Mouse (Mus musculus) heart, adult 10 weeks (tissue): ENCODE measurements around the gene Vmn1r9. TPM values are rescaled to one million over a fixed set of nuclear protein-coding genes. Genes with fewer than 3 reads are reported as not detected.

ENCODE experiments used
- polyA plus RNA-seq: library from polyadenylated mRNA; stranded (reverse); fragments of 350-450 nt; fragmentation: Illumina TruSeq; extraction: RNeasy Lipid Tissue Mini Kit (QIAGEN cat#74804); gene quantifications from one replicate; pipeline ENCODE4 v1.2.3, GENCODE M21; 2014; ENCODE audit warnings: low read depth, low replicate concordance

Vmn1r9 gene
- polyA plus RNA-seq, result not detected

DNA sequence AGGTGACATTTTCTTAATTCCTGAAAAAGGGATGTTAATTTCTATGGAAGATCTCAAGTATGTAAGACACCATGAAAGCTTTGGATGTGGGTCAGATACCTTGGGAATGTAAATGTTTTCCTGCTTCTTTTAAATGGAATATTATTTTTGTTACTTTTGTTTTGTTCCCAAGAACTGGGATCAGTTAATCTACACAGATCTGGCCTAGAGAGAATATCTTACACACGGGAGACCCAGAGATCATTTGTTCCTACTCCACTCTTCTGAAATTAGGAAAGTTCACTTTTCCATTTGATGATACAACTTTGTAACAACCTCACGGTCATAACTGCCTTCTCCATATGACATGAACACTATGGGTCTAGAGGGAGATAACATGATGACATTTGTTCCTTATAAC lies at the start of gene Vmn1r9:
TSS of gene Vmn1r9 (plus strand) at position 301 of the 400 bp plus-strand sequence.

DNA sequence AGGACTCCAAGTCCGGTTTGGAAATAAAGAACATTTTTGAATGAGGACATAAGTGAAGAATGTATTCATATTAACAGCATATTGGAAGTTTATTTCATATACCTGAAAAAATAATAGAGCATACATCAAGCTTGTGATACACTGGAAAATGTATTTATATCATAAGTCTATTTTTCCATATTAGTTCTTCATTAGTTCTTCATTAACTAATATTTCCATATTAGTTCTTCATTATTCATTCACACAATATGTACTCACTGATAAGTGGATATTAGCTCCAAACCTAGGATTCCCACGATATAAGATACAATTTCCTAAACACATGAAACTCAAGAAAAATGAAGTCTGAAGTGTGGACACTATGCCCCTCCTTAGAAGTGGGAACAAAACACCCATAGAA lies 41.4 kb upstream of the Vmn1r9 start, which contains the start of gene Vmn1r7:
TSS of gene Vmn1r7 (minus strand) at position 101 of the 400 bp plus-strand sequence.

GRCm38 (mm10) chr6:57031984-57032383 lies 34.6 kb upstream of the Vmn1r9 start, which contains the start of gene Vmn1r8:
Gene Vmn1r8, plus strand, starts transcription at chr6:57032284.

GRCm38 (mm10) chr6:57109154-57109553 lies 42.6 kb downstream of the Vmn1r9 start, which contains the start of gene Vmn1r10:
Gene Vmn1r10, plus strand, starts transcription at chr6:57109454.

Other genes with a start within 250 kb of the Vmn1r9 start
- gene Fkbp9, start 234.7 kb upstream of the Vmn1r9 start, polyA plus RNA-seq, result 99.7 TPM
- 79.6 TPM for gene Nt5c3, start 142.9 kb upstream of the Vmn1r9 start, polyA plus RNA-seq
- gene Vmn1r4, start 142.8 kb upstream of the Vmn1r9 start, polyA plus RNA-seq, result not detected
- gene Vmn1r5, start 96.5 kb upstream of the Vmn1r9 start, polyA plus RNA-seq, result not detected
- not detected for gene Vmn1r6, start 69.5 kb upstream of the Vmn1r9 start, polyA plus RNA-seq
- gene Vmn1r7, start 41.5 kb upstream of the Vmn1r9 start, polyA plus RNA-seq, result not detected
- gene Vmn1r8, start 34.5 kb upstream of the Vmn1r9 start, polyA plus RNA-seq, result not detected
- not detected for gene Vmn1r10, start 42.7 kb downstream of the Vmn1r9 start, polyA plus RNA-seq
- not detected for gene Vmn1r11, start 66.7 kb downstream of the Vmn1r9 start, polyA plus RNA-seq
- gene Vmn1r12, start 90.1 kb downstream of the Vmn1r9 start, polyA plus RNA-seq, result not detected
- gene Vmn1r13, start 136.5 kb downstream of the Vmn1r9 start, polyA plus RNA-seq, result not detected
- not detected for gene Vmn1r14, start 164.9 kb downstream of the Vmn1r9 start, polyA plus RNA-seq
- gene Vmn1r15, start 191.2 kb downstream of the Vmn1r9 start, polyA plus RNA-seq, result not detected